ENCODE assay signal across 25 mouse cellular contexts in genomic region chr7:101346991-101347390, GRCm38 (mm10). TPM values are rescaled to one million over a fixed set of nuclear protein-coding genes. Genes with fewer than 3 reads are reported as not detected.
A peak's percentile ranks its signal among the peaks of the same experiment; 100 is the strongest.
DNase-seq lines count a peak whose midpoint lies in the region; ATAC-seq and TF ChIP-seq lines count a peak whose summit lies in the region.
"Had no signal": no experiment of that assay in that cellular context is flagged by ENCODE, and none has a peak within 500 bp of the region (broad histone marks: within the 10 kb centered on the region; RNA-seq: fewer than 3 reads in every experiment).

No protein-coding gene starts in this region.

- no peak for TF ChIP-seq CTCF in stomach, postnatal 0 days (IDR thresholded peaks at IDR 0.05; ENCODE audit: low read depth)

- no peak overlapping the region for H3K4me2 ChIP-seq in kidney, embryonic 16.5 days (replicated peaks; ENCODE audit: low read depth, low read length)
- H3K4me2 ChIP-seq in stomach, embryonic 14.5 days (replicated peaks; ENCODE audit: low read depth, low read length), result 0 out of 2 replicates have a peak overlapping the region, but pooled peaks have one; percentile 98
- H3K4me2 ChIP-seq in stomach, postnatal 0 days (replicated peaks; ENCODE audit: low read depth), result no peak overlapping the region
- peak overlapping the region; percentile 90; the same call in 1 of the 2 replicates for H3K4me2 ChIP-seq in liver, embryonic 15.5 days

- no peak overlapping the region for H3K9ac ChIP-seq in kidney, embryonic 16.5 days (replicated peaks; ENCODE audit: low read length)
- no peak overlapping the region for H3K9ac ChIP-seq in stomach, embryonic 14.5 days (replicated peaks; ENCODE audit: low read depth, low read length)
- H3K9ac ChIP-seq in stomach, postnatal 0 days (ENCODE audit: low read length), result no peak overlapping the region
- H3K9ac ChIP-seq in liver, embryonic 15.5 days, result no peak overlapping the region

- H3K9me3 ChIP-seq in kidney, embryonic 16.5 days (ENCODE audit: low read length), result no peaks in the 10 kb centered on the region
- H3K9me3 ChIP-seq in stomach, embryonic 14.5 days (ENCODE audit: control insufficient read depth, low read depth, low read length), result no peaks in the 10 kb centered on the region
- no peaks in the 10 kb centered on the region for H3K9me3 ChIP-seq in stomach, postnatal 0 days (ENCODE audit: control insufficient read depth, low read length)
- no peaks in the 10 kb centered on the region for H3K9me3 ChIP-seq in liver, embryonic 15.5 days (replicated peaks)
- H3K9me3 ChIP-seq: forebrain, embryonic 12.5 days; G1E; midbrain, embryonic 13.5 days had no signal

- no peaks in the 10 kb centered on the region for H3K27me3 ChIP-seq in kidney, embryonic 16.5 days (ENCODE audit: insufficient read depth, low read length)
- H3K27me3 ChIP-seq in stomach, embryonic 14.5 days (ENCODE audit: control insufficient read depth, insufficient read depth, low read length), result no peaks in the 10 kb centered on the region
- no peaks in the 10 kb centered on the region for H3K27me3 ChIP-seq in stomach, postnatal 0 days (ENCODE audit: control insufficient read depth, insufficient read depth, low read length)
- no peaks in the 10 kb centered on the region for H3K27me3 ChIP-seq in liver, embryonic 15.5 days
- H3K27me3 ChIP-seq: CH12.LX had no signal

- TF ChIP-seq EP300 in stomach, postnatal 0 days (optimal IDR thresholded peaks at IDR 0.05), result no peak

- H3K27ac ChIP-seq in kidney, embryonic 16.5 days (ENCODE audit: low read length), result 0 out of 2 replicates have a peak overlapping the region, but pooled peaks have one; percentile 1
- no peak overlapping the region for H3K27ac ChIP-seq in stomach, embryonic 14.5 days (ENCODE audit: low read length)
- H3K27ac ChIP-seq in stomach, postnatal 0 days (replicated peaks), result no peak overlapping the region
- peak overlapping the region; percentile 38; the same call in 1 of the 2 replicates for H3K27ac ChIP-seq in liver, embryonic 15.5 days (replicated peaks)
- H3K27ac ChIP-seq: forebrain, embryonic 12.5 days; hindbrain, embryonic 14.5 days; left cerebral cortex, adult 2 months; midbrain, embryonic 13.5 days had no signal

- peaks cover 20% of the 10 kb centered on the region for H3K4me1 ChIP-seq in kidney, embryonic 16.5 days (ENCODE audit: insufficient read depth, low read length)
- peaks cover 12% of the 10 kb centered on the region; the same call in 1 of the 2 replicates for H3K4me1 ChIP-seq in stomach, embryonic 14.5 days (ENCODE audit: control insufficient read depth, insufficient read depth, low read length)
- H3K4me1 ChIP-seq in stomach, postnatal 0 days (replicated peaks; ENCODE audit: control insufficient read depth, insufficient read depth), result 0 out of 2 replicates have a peak, but pooled peaks cover 3% of the 10 kb centered on the region
- H3K4me1 ChIP-seq in liver, embryonic 15.5 days (replicated peaks), result peaks cover 71% of the 10 kb centered on the region

- ATAC-seq in kidney, embryonic 16.5 days (ENCODE audit: low FRiP score, low TSS enrichment), result no peak
- ATAC-seq in stomach, embryonic 14.5 days (ENCODE audit: insufficient number of reproducible peaks, insufficient read depth, low FRiP score, low read depth), result no peak
- ATAC-seq in stomach, postnatal 0 days (ENCODE audit: low FRiP score, low TSS enrichment), result no peak
- no peak for ATAC-seq in liver, embryonic 15.5 days (ENCODE audit: insufficient read depth)

- no peak for DNase-seq in kidney, postnatal 14 days
- no peak for DNase-seq in stomach, postnatal 0 days (ENCODE audit: low spot score)
- no peak for DNase-seq in adrenal gland, postnatal 36 days
- no peak for DNase-seq in urinary bladder, postnatal 25 days (ENCODE audit: low spot score)
- DNase-seq: adrenal gland, postnatal 14 days; B cell, adult 2 months; cerebellum, adult 9-10 months; gastrocnemius, postnatal 25 days; heart, adult 2 months; heart, postnatal 36 days; kidney, adult 8-10 months; kidney, postnatal 4 days; left cerebral cortex, postnatal 4 days; lung, adult 18-20 months; lung, postnatal 10 days; thymus, postnatal 14 days had no signal

- H3K36me3 ChIP-seq in kidney, embryonic 16.5 days (ENCODE audit: insufficient read depth, low read length), result peaks cover 13% of the 10 kb centered on the region
- peaks cover 4% of the 10 kb centered on the region; the same call in 1 of the 2 replicates for H3K36me3 ChIP-seq in stomach, embryonic 14.5 days (ENCODE audit: control insufficient read depth, insufficient read depth, low read length)
- H3K36me3 ChIP-seq in stomach, postnatal 0 days (ENCODE audit: control insufficient read depth, insufficient read depth, low read length), result peaks cover 4% of the 10 kb centered on the region; the same call in 1 of the 2 replicates
- peaks cover 41% of the 10 kb centered on the region for H3K36me3 ChIP-seq in liver, embryonic 15.5 days (replicated peaks)
- H3K36me3 ChIP-seq: forebrain, embryonic 12.5 days; midbrain, embryonic 13.5 days had no signal

- 79% methylated on average over 2 of the region's 2 CpGs for WGBS in kidney, embryonic 16.5 days
- 78% methylated on average over 2 of the region's 2 CpGs for WGBS in stomach, embryonic 14.5 days
- WGBS in stomach, postnatal 0 days, result 87% methylated on average over 2 of the region's 2 CpGs
- WGBS in liver, embryonic 15.5 days (ENCODE audit: insufficient replicate concordance), result 67% methylated on average over 2 of the region's 2 CpGs

- H3K4me3 ChIP-seq in kidney, embryonic 16.5 days (ENCODE audit: low read length), result no peak overlapping the region
- no peak overlapping the region for H3K4me3 ChIP-seq in stomach, embryonic 14.5 days (ENCODE audit: low read depth, low read length)
- H3K4me3 ChIP-seq in stomach, postnatal 0 days (ENCODE audit: low read depth, low read length), result no peak overlapping the region
- H3K4me3 ChIP-seq in liver, embryonic 15.5 days (replicated peaks), result no peak overlapping the region

RNA-seq across cellular contexts. Expression of gene Arap1, which starts 0.9 kb away (rescaled TPM):
- polyA plus RNA-seq in kidney, embryonic 16.5 days (2015; fragmentation: Nextera tagmentation; extraction: Ambion mirVana), result 106 and 112 TPM in 2 replicates
- polyA plus RNA-seq in stomach, embryonic 14.5 days (2014; fragmentation: Nextera tagmentation; extraction: Ambion mirVana), result 119 and 131 TPM in 2 replicates
- 37.2 and 44.7 TPM in 2 replicates for polyA plus RNA-seq in stomach, postnatal 0 days (2015; fragmentation: Nextera tagmentation; extraction: Ambion mirVana)
- polyA plus RNA-seq in liver, embryonic 15.5 days (2015; fragmentation: Nextera tagmentation; extraction: Ambion mirVana), result 14.5 and 19.8 TPM in 2 replicates
- total RNA-seq in adrenal gland, postnatal 36 days (2021), result 10 to 100 TPM; 30.0 to 35.4 TPM

RNA-seq across cellular contexts. Expression of gene Stard10, which starts 30.1 kb away (rescaled TPM):
- polyA plus RNA-seq in kidney, embryonic 16.5 days (2015; fragmentation: Nextera tagmentation; extraction: Ambion mirVana), result 57.7 and 66.8 TPM in 2 replicates
- polyA plus RNA-seq in stomach, embryonic 14.5 days (2014; fragmentation: Nextera tagmentation; extraction: Ambion mirVana), result 123 and 128 TPM in 2 replicates
- 132 and 144 TPM in 2 replicates for polyA plus RNA-seq in stomach, postnatal 0 days (2015; fragmentation: Nextera tagmentation; extraction: Ambion mirVana)
- polyA plus RNA-seq in liver, embryonic 15.5 days (2015; fragmentation: Nextera tagmentation; extraction: Ambion mirVana), result 122 and 143 TPM in 2 replicates
- 10 to 100 TPM; 22.5 to 60.5 TPM for total RNA-seq in adrenal gland, postnatal 36 days (2021)
- total RNA-seq: G1E had no signal

RNA-seq across cellular contexts. Expression of gene Atg16l2, which starts 44.9 kb away (rescaled TPM):
- polyA plus RNA-seq in kidney, embryonic 16.5 days (2015; fragmentation: Nextera tagmentation; extraction: Ambion mirVana), result 23.7 TPM in 2 replicates
- polyA plus RNA-seq in stomach, embryonic 14.5 days (2014; fragmentation: Nextera tagmentation; extraction: Ambion mirVana), result 12.0 and 16.2 TPM in 2 replicates
- polyA plus RNA-seq in stomach, postnatal 0 days (2015; fragmentation: Nextera tagmentation; extraction: Ambion mirVana), result 6.0 and 7.1 TPM in 2 replicates
- polyA plus RNA-seq in liver, embryonic 15.5 days (2015; fragmentation: Nextera tagmentation; extraction: Ambion mirVana), result 5.2 and 5.9 TPM in 2 replicates
- 10 to 100 TPM; 14.6 to 34.6 TPM for total RNA-seq in adrenal gland, postnatal 36 days (2021)

Comparison
In these comparisons a context has a peak if more than half of its experiments do, and no peak if none do; other contexts are left out.
1. H3K4me2 ChIP-seq: peak in stomach, embryonic 14.5 days (single experiment) and liver, embryonic 15.5 days (single experiment); none in kidney, embryonic 16.5 days (single experiment) and stomach, postnatal 0 days (single experiment).
2. H3K27ac ChIP-seq: peak in kidney, embryonic 16.5 days (single experiment) and liver, embryonic 15.5 days (single experiment); none in stomach, embryonic 14.5 days (single experiment) and stomach, postnatal 0 days (single experiment).